Mouse (Mus musculus): ENCODE data around the gene Wdr93. TPM values are rescaled to one million over a fixed set of nuclear protein-coding genes. Genes with fewer than 3 reads are reported as not detected.

The Wdr93 gene
- polyA plus RNA-seq, 1 experiment = not detected

- no peak for TF ChIP-seq CTCF (IDR thresholded peaks at IDR 0.05; ENCODE audit: insufficient read depth, low read depth, low read length)
- WGBS = 79% methylated on average over 3 of the region's 3 CpGs
- Histone ChIP-seq H3K4me3 (ENCODE audit: insufficient read depth, low read depth, low read length) (no peak overlapping the region), H3K27ac (ENCODE audit: insufficient read depth, low read depth, low read length) (no peak overlapping the region), H3K4me1 (ENCODE audit: control insufficient read depth, insufficient read depth, low read length) (no peaks in the 10 kb centered on the region)
Measured at GRCm38 (mm10) chr7:79828341-79828740, 85.4 kb downstream of the Wdr93 start.

GRCm38 (mm10) chr7:79831145-79831544 lies 88.2 kb downstream of the Wdr93 start:
- no peak overlapping the region for H3K27ac ChIP-seq (ENCODE audit: insufficient read depth, low read depth, low read length)
- no peaks in the 10 kb centered on the region for H3K4me1 ChIP-seq (ENCODE audit: control insufficient read depth, insufficient read depth, low read length)
- TF ChIP-seq POLR2A (IDR thresholded peaks at IDR 0.05; ENCODE audit: insufficient read depth, low read depth, low read length) (no peak), CTCF (IDR thresholded peaks at IDR 0.05; ENCODE audit: insufficient read depth, low read depth, low read length) (no peak)
- WGBS = 80% methylated on average over 6 of the region's 6 CpGs
- no peak overlapping the region for H3K4me3 ChIP-seq (ENCODE audit: insufficient read depth, low read depth, low read length)

GRCm38 (mm10) chr7:79831585-79831984 lies 88.6 kb downstream of the Wdr93 start:
- Histone ChIP-seq H3K27ac (ENCODE audit: insufficient read depth, low read depth, low read length) (no peak overlapping the region), H3K4me1 (ENCODE audit: control insufficient read depth, insufficient read depth, low read length) (no peaks in the 10 kb centered on the region), H3K4me3 (ENCODE audit: insufficient read depth, low read depth, low read length) (no peak overlapping the region)
- WGBS = 48% methylated on average over 6 of the region's 6 CpGs
- TF ChIP-seq POLR2A (IDR thresholded peaks at IDR 0.05; ENCODE audit: insufficient read depth, low read depth, low read length) = no peak
- no peak for TF ChIP-seq CTCF (IDR thresholded peaks at IDR 0.05; ENCODE audit: insufficient read depth, low read depth, low read length)

GRCm38 (mm10) chr7:79832980-79833379 lies 90.0 kb downstream of the Wdr93 start:
- H3K4me3 ChIP-seq (ENCODE audit: insufficient read depth, low read depth, low read length) = no peak overlapping the region
- H3K27ac ChIP-seq (ENCODE audit: insufficient read depth, low read depth, low read length) = no peak overlapping the region
- TF ChIP-seq POLR2A (IDR thresholded peaks at IDR 0.05; ENCODE audit: insufficient read depth, low read depth, low read length) (no peak), CTCF (IDR thresholded peaks at IDR 0.05; ENCODE audit: insufficient read depth, low read depth, low read length) (no peak)
- H3K4me1 ChIP-seq (ENCODE audit: control insufficient read depth, insufficient read depth, low read length) = no peaks in the 10 kb centered on the region

GRCm38 (mm10) chr7:79835196-79835595 lies 92.2 kb downstream of the Wdr93 start:
- no peaks in the 10 kb centered on the region for H3K4me1 ChIP-seq (ENCODE audit: control insufficient read depth, insufficient read depth, low read length)
- no peak overlapping the region for H3K4me3 ChIP-seq (ENCODE audit: insufficient read depth, low read depth, low read length)
- 98% methylated on average over 6 of the region's 6 CpGs for WGBS
- no peak for TF ChIP-seq CTCF (IDR thresholded peaks at IDR 0.05; ENCODE audit: insufficient read depth, low read depth, low read length)
- TF ChIP-seq POLR2A (IDR thresholded peaks at IDR 0.05; ENCODE audit: insufficient read depth, low read depth, low read length) = no peak
- H3K27ac ChIP-seq (ENCODE audit: insufficient read depth, low read depth, low read length) = no peak overlapping the region

Other genes starting within 250 kb of the Wdr93 start
- not detected in 2 replicates for gene Rhcg, start 125.5 kb upstream of the Wdr93 start, polyA plus RNA-seq (2012; ENCODE audit: insufficient read depth, insufficient read length, low replicate concordance, missing spikeins)
- not detected in 2 replicates for gene Ticrr, start 83.0 kb upstream of the Wdr93 start, polyA plus RNA-seq (2012; ENCODE audit: insufficient read depth, insufficient read length, low replicate concordance, missing spikeins)
- gene Kif7, start 27.4 kb upstream of the Wdr93 start, polyA plus RNA-seq (2012; ENCODE audit: insufficient read depth, insufficient read length, low replicate concordance, missing spikeins) = not detected in 2 replicates
- gene Plin1, start 10.3 kb upstream of the Wdr93 start, polyA plus RNA-seq (2012; ENCODE audit: insufficient read depth, insufficient read length, low replicate concordance, missing spikeins) = not detected in 2 replicates
- gene Pex11a, start within 50 bp of the Wdr93 start, polyA plus RNA-seq (2012; ENCODE audit: insufficient read depth, insufficient read length, low replicate concordance, missing spikeins) = not detected in 2 replicates
- gene Mesp1, start 50.6 kb downstream of the Wdr93 start, polyA plus RNA-seq (2012; ENCODE audit: insufficient read depth, insufficient read length, low replicate concordance, missing spikeins) = not detected in 2 replicates
- not detected in 2 replicates for gene Mesp2, start 67.6 kb downstream of the Wdr93 start, polyA plus RNA-seq (2012; ENCODE audit: insufficient read depth, insufficient read length, low replicate concordance, missing spikeins)
- gene Anpep, start 117.9 kb downstream of the Wdr93 start, polyA plus RNA-seq (2012; ENCODE audit: insufficient read depth, insufficient read length, low replicate concordance, missing spikeins) = not detected in 2 replicates
- not detected in 2 replicates for gene Ap3s2, start 177.5 kb downstream of the Wdr93 start, polyA plus RNA-seq (2012; ENCODE audit: insufficient read depth, insufficient read length, low replicate concordance, missing spikeins)
- gene Arpin, start 192.2 kb downstream of the Wdr93 start, polyA plus RNA-seq (2012; ENCODE audit: insufficient read depth, insufficient read length, low replicate concordance, missing spikeins) = not detected in 2 replicates